Mouse (Mus musculus) thymus, postnatal 25 days (tissue): ENCODE data around the gene Gpr162.
"Not testable (repeated sequence)": the region's sequence is repeated elsewhere in the genome, so short reads cannot be mapped to it uniquely, and the experiment has no call there.

ENCODE experiments used
- DNase-seq: peaks from one replicate; pipeline ENCODE4 v3.0.0; 2022

Gene Gpr162

DNA sequence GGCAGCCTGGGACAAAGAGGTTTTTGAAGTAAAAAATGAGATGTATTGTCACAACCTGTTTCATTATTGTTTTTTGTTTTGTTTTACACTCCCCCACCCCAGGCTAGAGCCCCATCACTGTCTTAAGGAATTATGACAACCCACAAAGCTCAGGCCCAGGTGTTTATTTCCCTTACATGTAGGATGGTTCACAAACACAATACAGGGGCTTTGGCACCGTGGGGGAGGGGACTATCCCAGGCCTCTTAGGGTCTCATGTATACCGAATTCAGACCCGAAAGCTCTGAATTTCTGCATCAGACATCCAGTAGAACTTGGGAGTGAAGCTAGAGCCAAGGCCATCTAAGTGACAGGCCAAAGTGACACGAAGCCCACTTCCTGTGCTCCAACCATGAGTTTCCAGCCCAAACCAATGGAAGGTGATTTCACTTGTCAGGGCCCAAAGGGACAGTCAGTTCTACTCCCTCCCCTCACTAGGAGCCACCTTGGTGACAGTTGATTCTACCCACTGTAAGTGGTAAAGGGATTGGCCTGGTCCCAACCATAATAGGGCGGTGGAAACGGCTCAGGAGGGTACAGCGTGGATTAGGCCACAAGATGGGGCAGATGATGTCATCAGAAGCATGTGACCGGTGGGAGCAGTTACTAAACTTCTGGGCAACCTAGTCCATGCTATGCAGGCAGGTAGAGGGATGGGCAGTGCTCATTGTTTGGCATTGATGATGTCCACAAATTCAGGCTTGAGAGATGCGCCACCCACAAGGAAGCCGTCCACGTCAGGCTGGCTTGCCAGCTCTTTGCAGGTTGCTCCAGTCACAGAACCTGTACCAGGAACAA lies 53.0 kb downstream of the Gpr162 start:
- not testable (repeated sequence) for DNase-seq

DNA sequence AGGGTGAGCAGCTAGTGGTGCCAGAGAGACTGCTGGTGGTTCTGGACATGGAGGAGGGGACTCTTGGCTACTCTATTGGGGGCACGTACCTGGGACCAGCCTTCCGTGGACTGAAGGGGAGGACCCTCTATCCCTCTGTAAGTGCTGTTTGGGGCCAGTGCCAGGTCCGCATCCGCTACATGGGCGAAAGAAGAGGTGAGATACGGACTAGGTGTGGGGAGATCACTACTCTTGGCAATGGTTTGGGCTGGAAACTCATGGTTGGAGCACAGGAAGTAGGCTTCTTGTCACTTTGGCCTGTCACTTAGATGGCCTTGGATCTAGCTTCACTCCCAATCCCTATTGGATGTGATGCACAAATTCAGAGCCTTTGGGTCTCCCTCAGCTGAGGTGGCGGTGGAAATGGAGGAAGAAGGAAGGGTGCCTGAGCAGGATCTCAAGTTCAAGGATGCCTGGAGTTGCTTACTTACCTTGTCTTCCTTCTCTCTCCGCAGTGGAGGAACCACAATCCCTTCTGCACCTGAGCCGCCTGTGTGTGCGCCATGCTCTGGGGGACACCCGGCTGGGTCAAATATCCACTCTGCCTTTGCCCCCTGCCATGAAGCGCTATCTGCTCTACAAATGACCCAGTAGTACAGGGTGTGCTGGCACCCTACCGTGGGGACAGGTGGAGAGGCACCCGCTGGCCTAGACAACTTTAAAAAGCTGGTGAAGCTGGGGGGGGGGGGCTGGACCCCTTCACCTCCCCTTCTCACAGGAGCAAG lies 53.8 kb downstream of the Gpr162 start:
- no peak for DNase-seq

DNA sequence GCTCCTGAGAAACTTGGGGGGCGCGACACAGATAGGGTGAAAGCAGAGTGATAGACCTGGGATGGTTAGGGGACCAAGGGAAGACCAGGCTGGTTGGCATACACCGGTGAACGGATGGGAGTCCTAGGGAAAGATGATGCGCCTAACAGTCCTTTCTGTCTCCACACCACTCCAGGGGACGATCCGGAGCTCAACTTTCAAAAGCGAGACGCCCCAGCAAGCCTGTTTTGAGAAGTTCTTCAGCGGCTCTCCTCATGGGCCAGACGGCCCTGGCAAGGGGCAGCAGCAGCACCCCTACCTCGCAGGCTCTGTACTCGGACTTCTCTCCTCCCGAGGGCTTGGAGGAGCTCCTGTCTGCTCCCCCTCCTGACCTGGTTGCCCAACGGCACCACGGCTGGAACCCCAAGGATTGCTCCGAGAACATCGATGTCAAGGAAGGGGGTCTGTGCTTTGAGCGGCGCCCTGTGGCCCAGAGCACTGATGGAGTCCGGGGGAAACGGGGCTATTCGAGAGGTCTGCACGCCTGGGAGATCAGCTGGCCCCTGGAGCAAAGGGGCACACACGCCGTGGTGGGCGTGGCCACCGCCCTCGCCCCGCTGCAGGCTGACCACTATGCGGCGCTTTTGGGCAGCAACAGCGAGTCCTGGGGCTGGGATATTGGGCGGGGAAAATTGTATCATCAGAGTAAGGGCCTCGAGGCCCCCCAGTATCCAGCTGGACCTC lies 54.6 kb downstream of the Gpr162 start:
- DNase-seq, result peak; percentile 76
